Mouse (Mus musculus): Measurements from ENCODE around the gene Ywhaq. TPM values are rescaled to one million over a fixed set of nuclear protein-coding genes. Genes with fewer than 3 reads are reported as not detected.
A peak's percentile ranks its signal among the peaks of the same experiment; 100 is the strongest.

Ywhaq gene
- total and polyA plus RNA-seq, 3 experiments = 217 to 392 (median 234) TPM

DNA sequence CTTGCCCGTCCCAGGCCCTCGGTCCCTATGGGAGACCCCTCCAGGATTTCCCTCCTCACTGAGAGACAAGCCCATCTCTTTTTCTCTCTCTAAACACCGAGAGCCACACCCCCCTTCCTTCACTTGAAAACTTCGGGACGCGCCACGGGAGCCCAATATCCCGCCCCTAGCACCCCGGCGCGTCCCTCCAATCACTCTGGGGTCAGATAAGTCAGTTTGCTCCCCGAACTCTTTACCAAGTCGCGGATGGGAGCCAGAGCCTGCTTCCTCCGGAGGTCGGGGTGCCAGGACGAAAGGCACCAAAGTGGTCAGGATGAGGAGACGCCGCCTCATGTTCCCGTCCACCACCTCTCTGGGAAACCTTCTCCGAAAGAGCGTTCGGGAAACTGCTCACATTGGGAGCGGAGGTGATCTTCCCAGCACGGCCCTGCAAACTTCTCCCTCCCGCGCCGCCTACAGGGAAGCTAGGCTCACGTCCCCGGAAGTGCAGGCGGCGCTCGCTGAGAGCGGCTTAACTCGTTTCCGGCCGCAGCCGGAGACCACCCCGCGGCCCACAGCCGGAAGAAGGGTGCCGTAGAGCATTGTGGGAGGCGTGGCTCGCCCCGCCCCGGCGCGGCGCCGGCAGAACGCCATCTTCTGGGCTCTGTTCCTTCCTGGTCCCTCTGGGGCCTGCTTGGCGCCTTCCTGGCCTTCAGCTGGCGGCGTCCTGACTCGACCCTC, 44.2 kb downstream of the Ywhaq start, which contains the start of gene Adam17 (continued):
- TF ChIP-seq MXI1 (IDR thresholded peaks at IDR 0.05; ENCODE audit: low read depth, low read length) (peak; percentile 74), ZC3H11A (IDR thresholded peaks at IDR 0.05; ENCODE audit: low read depth, low read length) (no peak), RCOR1 (conservative IDR thresholded peaks at IDR 0.05; ENCODE audit: low read depth, low read length) (0 out of 2 replicates have a peak, but pooled peaks have one; percentile 12), JUN (IDR thresholded peaks at IDR 0.05; ENCODE audit: insufficient read depth, low read depth, low read length) (no peak), MAZ (IDR thresholded peaks at IDR 0.05; ENCODE audit: low read depth, low read length) (peak; percentile 74), MYC (IDR thresholded peaks at IDR 0.05; ENCODE audit: low read depth, low read length) (peak; percentile 58; the same call in 1 of the 2 replicates), EP300 (IDR thresholded peaks at IDR 0.05; ENCODE audit: low read length) (no peak), IRF4 (IDR thresholded peaks at IDR 0.05; ENCODE audit: low read depth, low read length) (0 out of 2 replicates have a peak, but pooled peaks have one; percentile 74), NRF1 (IDR thresholded peaks at IDR 0.05; ENCODE audit: low read depth, low read length) (peak; percentile 54), SMC3 (IDR thresholded peaks at IDR 0.05; ENCODE audit: low read depth, low read length) (peak; percentile 14; the same call in 1 of the 2 replicates), KAT2A (IDR thresholded peaks at IDR 0.05; ENCODE audit: insufficient replicate concordance, low read length) (peak; percentile 91; the same call in 1 of the 2 replicates), USF1 (IDR thresholded peaks at IDR 0.05; ENCODE audit: low read depth, low read length) (no peak; the same call in 1 of the 2 replicates)

DNA sequence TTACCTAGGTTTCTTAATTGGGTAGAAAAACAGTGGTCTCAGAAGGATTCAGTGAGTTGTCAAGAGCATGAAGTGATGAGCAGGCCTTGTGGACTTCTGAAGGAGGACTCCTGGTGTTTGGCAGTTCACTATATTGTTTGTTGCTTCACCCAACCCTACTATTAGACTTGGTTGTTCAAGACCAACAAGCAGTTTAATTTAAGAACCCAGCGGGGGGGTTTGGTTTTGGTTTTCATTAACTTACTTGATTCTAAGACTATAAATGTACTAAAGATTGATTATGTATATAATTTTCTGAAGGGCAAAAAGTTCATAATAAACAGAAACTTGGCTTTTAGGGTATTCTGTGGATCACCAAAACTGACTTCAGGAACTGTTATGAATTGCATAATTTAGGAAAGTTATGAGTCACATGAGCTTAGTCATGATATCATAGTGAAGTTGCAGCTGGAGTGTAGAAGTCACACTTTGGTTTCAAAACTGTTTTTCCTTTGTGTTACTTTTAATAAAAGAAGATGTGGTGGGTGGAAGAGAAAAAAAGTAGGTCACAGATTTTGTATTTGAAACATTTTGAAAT, 47.3 kb downstream of the Ywhaq start:
- in situ Hi-C loops (cut with MboI; ENCODE audit: low pct_ligation_motif_present, low pct_unique_long_range_greater_than_20kb, low sequenced_read_pairs) = loop anchor here (5.0 kb wide), 1 partner anchor 33 kb away; no protein-coding TSS in a partner anchor
- TF ChIP-seq ZNF384 (IDR thresholded peaks at IDR 0.05; ENCODE audit: low read depth, low read length) = peak; percentile 40; the same call in 1 of the 2 replicates
- TF ChIP-seq GABPA (IDR thresholded peaks at IDR 0.05; ENCODE audit: insufficient replicate concordance, low read depth, low read length) = no peak
- no peak for TF ChIP-seq RCOR1 (conservative IDR thresholded peaks at IDR 0.05; ENCODE audit: low read depth, low read length)
- TF ChIP-seq MXI1 (IDR thresholded peaks at IDR 0.05; ENCODE audit: low read depth, low read length) = no peak
- TF ChIP-seq MAFK (IDR thresholded peaks at IDR 0.05; ENCODE audit: insufficient replicate concordance, low read length) = peak; percentile 24; the same call in 1 of the 2 replicates
- TF ChIP-seq JUN (IDR thresholded peaks at IDR 0.05; ENCODE audit: insufficient read depth, low read depth, low read length) = peak; percentile 85
- peak; percentile 70 for TF ChIP-seq EP300 (IDR thresholded peaks at IDR 0.05; ENCODE audit: low read length)
- TF ChIP-seq JUND (conservative IDR thresholded peaks at IDR 0.05; ENCODE audit: low read depth, low read length) = peak; percentile 88
- no peak for TF ChIP-seq NRF1 (IDR thresholded peaks at IDR 0.05; ENCODE audit: low read depth, low read length)
- TF ChIP-seq TCF12 (IDR thresholded peaks at IDR 0.05; ENCODE audit: low read depth, low read length) = no peak
- peak; percentile 91 for TF ChIP-seq BHLHE40 (IDR thresholded peaks at IDR 0.05; ENCODE audit: low read depth, low read length)
- TF ChIP-seq NELFE (IDR thresholded peaks at IDR 0.05; ENCODE audit: low read depth, low read length) = no peak
- no peak for TF ChIP-seq MAZ (IDR thresholded peaks at IDR 0.05; ENCODE audit: low read depth, low read length)
- TF ChIP-seq MEF2A (IDR thresholded peaks at IDR 0.05; ENCODE audit: borderline replicate concordance, low read depth, low read length) = 0 out of 2 replicates have a peak, but pooled peaks have one; percentile 26
- TF ChIP-seq USF2 (conservative IDR thresholded peaks at IDR 0.05; ENCODE audit: low read depth, low read length) = no peak
- no peak for TF ChIP-seq RAD21 (IDR thresholded peaks at IDR 0.05; ENCODE audit: low read depth, low read length)
- no peak for TF ChIP-seq POLR2A (IDR thresholded peaks at IDR 0.05; ENCODE audit: low read depth, low read length)
- no peak for TF ChIP-seq SMC3 (IDR thresholded peaks at IDR 0.05; ENCODE audit: low read depth, low read length)
- TF ChIP-seq ZC3H11A (IDR thresholded peaks at IDR 0.05; ENCODE audit: low read depth, low read length) = no peak
- no peak for TF ChIP-seq HCFC1 (IDR thresholded peaks at IDR 0.05; ENCODE audit: low read depth, low read length)
- TF ChIP-seq ZKSCAN1 (IDR thresholded peaks at IDR 0.05; ENCODE audit: borderline replicate concordance, low read depth, low read length) = no peak
- no peak for TF ChIP-seq CHD1 (IDR thresholded peaks at IDR 0.05; ENCODE audit: low read depth, low read length)
- TF ChIP-seq ELF1 (IDR thresholded peaks at IDR 0.05; ENCODE audit: low read depth, low read length) = no peak
- peak; percentile 92 for TF ChIP-seq ETS1 (conservative IDR thresholded peaks at IDR 0.05; ENCODE audit: low read depth, low read length)
- no peak for TF ChIP-seq MAX (IDR thresholded peaks at IDR 0.05; ENCODE audit: low read length)
- no peak for TF ChIP-seq SIN3A (IDR thresholded peaks at IDR 0.05; ENCODE audit: low read length)
- peak; percentile 78 for TF ChIP-seq IRF4 (IDR thresholded peaks at IDR 0.05; ENCODE audit: low read depth, low read length)
- TF ChIP-seq KAT2A (IDR thresholded peaks at IDR 0.05; ENCODE audit: insufficient replicate concordance, low read length) = no peak
- TF ChIP-seq MYC (IDR thresholded peaks at IDR 0.05; ENCODE audit: low read depth, low read length) = no peak; the same call in 1 of the 2 replicates
- TF ChIP-seq E2F4 (IDR thresholded peaks at IDR 0.05; ENCODE audit: insufficient replicate concordance, low read depth, low read length) = no peak

More for the DNA sequence above, 47.3 kb downstream of the Ywhaq start:
- Histone ChIP-seq H3K9ac (ENCODE audit: insufficient read depth, low read depth) (peak overlapping the region; percentile 46), H3K79me2 (replicated peaks; ENCODE audit: control insufficient read depth, extremely low read depth, insufficient read depth, poor library complexity, severe bottlenecking) (peaks cover 69% of the 10 kb centered on the region), H3K4me1 (ENCODE audit: control insufficient read depth in 1 of 2, insufficient read depth in 2 of 2) (peaks cover 6 to 41% of the 10 kb centered on the region in 2 experiments; a peak in 2 of 4 replicates), H3K4me2 (ENCODE audit: insufficient read depth, low read depth, poor library complexity, severe bottlenecking) (peak overlapping the region; percentile 84), H3K27ac (ENCODE audit: insufficient read depth, low read depth) (peak overlapping the region; percentile 65), H3K27me3 (replicated peaks) (no peaks in the 10 kb centered on the region), H3K9me3 (replicated peaks; ENCODE audit: low read length) (no peaks in the 10 kb centered on the region), H3K36me3 (replicated peaks in 1 of 2; ENCODE audit: control insufficient read depth in 1 of 2, insufficient read depth in 1 of 2, low read length in 1 of 2) (peaks cover 0 to 13% of the 10 kb centered on the region in 2 experiments), H3K4me3 (replicated peaks in 1 of 3; ENCODE audit: low read depth in 2 of 3, low read length in 2 of 3, poor library complexity in 1 of 3) (no peak overlapping the region)
- dilution Hi-C loops (cut with MboI; ENCODE audit: extremely low pct_ligation_motif_present, extremely low pct_unique_long_range_greater_than_20kb, low sequenced_read_pairs) = no loop called here
- peak; percentile 46 for DNase-seq (ENCODE audit: extremely low read depth)
